Mouse (Mus musculus) CH12.LX (cell line): Measurements from ENCODE around the gene Actr2.

Experiments used
- BHLHE40 ChIP-seq: IDR thresholded peaks from 2 replicates; pipeline ENCODE4 v1.6.1; 2011; ENCODE audit warnings: mild to moderate bottlenecking, low read depth, low read length, improper control_type of control experiment
- CHD2 ChIP-seq: IDR thresholded peaks from 2 replicates; pipeline ENCODE4 v1.6.1; 2011; ENCODE audit warnings: low read length, improper control_type of control experiment
- CTCF ChIP-seq, 2 experiments: IDR thresholded peaks in 1 of 2; conservative IDR thresholded peaks in 1 of 2; 2 replicates each; pipeline ENCODE4 v1.5.1; 2011 to 2012; ENCODE audit warnings: low read depth in 2 of 2, low read length in 2 of 2, improper control_type of control experiment in 1 of 2, inconsistent platforms in 1 of 2, mild to moderate bottlenecking in 1 of 2, moderate library complexity in 1 of 2
- HCFC1 ChIP-seq: IDR thresholded peaks from 2 replicates; pipeline ENCODE4 v1.6.1; 2012; ENCODE audit warnings: low read depth, mild to moderate bottlenecking, inconsistent platforms, low read length, improper control_type of control experiment
- JUN ChIP-seq: IDR thresholded peaks from 2 replicates; pipeline ENCODE4 v1.6.1; 2011; ENCODE audit warnings: low read depth, mild to moderate bottlenecking, low read length, improper control_type of control experiment, moderate library complexity; ENCODE audit not compliant: insufficient read depth
- MAFK ChIP-seq: IDR thresholded peaks from 2 replicates; pipeline ENCODE4 v1.6.1; 2011; ENCODE audit warnings: low read length, improper control_type of control experiment; ENCODE audit not compliant: insufficient replicate concordance
- MAZ ChIP-seq: IDR thresholded peaks from 2 replicates; pipeline ENCODE4 v1.6.1; 2012; ENCODE audit warnings: low read depth, mild to moderate bottlenecking, inconsistent platforms, low read length, improper control_type of control experiment, moderate library complexity
- MEF2A ChIP-seq: IDR thresholded peaks from 2 replicates; pipeline ENCODE4 v1.6.1; 2014; ENCODE audit warnings: low read depth, mild to moderate bottlenecking, inconsistent platforms, low read length, improper control_type of control experiment, borderline replicate concordance
- NELFE ChIP-seq: IDR thresholded peaks from 2 replicates; pipeline ENCODE4 v1.6.1; 2011; ENCODE audit warnings: low read depth, low read length, improper control_type of control experiment
- RAD21 ChIP-seq: IDR thresholded peaks from 2 replicates; pipeline ENCODE4 v1.6.1; 2011; ENCODE audit warnings: low read depth, mild to moderate bottlenecking, low read length, improper control_type of control experiment, moderate library complexity
- SMC3 ChIP-seq: IDR thresholded peaks from 2 replicates; pipeline ENCODE4 v1.6.1; 2011; ENCODE audit warnings: low read depth, low read length, improper control_type of control experiment
- TBP ChIP-seq: conservative IDR thresholded peaks from 2 replicates; pipeline ENCODE4 v1.6.1; 2011; ENCODE audit warnings: low read depth, low read length, improper control_type of control experiment
- UBTF ChIP-seq: IDR thresholded peaks from 2 replicates; pipeline ENCODE4 v1.6.1; 2012; ENCODE audit warnings: low read depth, mild to moderate bottlenecking, inconsistent platforms, low read length, improper control_type of control experiment, moderate library complexity
- USF1 ChIP-seq: IDR thresholded peaks from 2 replicates; pipeline ENCODE4 v1.6.1; 2014; ENCODE audit warnings: low read depth, mild to moderate bottlenecking, inconsistent platforms, low read length, improper control_type of control experiment

DNA sequence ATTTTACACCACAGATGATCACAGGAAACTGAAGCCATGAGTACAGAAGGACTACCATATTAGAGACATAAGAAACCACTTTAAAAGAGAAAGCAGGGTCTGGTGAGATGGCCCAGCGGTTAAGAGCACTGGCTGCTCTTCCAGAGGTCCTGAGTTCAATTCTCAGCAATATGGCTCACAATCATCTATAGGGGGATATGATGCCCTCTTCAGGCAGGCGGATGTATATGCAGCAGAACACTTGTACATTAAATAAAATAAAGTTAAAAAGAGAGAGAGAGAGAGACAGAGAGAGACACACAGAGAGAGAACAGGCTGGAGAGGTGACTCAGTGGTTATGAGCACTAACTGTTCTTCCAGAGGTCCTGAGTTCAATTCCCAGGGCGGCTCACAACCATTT, 67.1 kb downstream of the Actr2 start:
- TF ChIP-seq MEF2A (no peak), HCFC1 (no peak), CTCF (conservative IDR thresholded peaks at IDR 0.05 in 1 of 2, IDR thresholded peaks at IDR 0.05 in 1 of 2; ENCODE audit: low read depth in 2 of 2, low read length in 2 of 2) (peak; percentile 29 to 63; a peak in 3 of 4 replicates), USF1 (no peak), BHLHE40 (no peak), RAD21 (peak; percentile 50), UBTF (no peak), MAFK (no peak), MAZ (no peak), NELFE (no peak), SMC3 (peak; percentile 54), TBP (no peak), JUN (no peak), CHD2 (no peak)
